Mouse (Mus musculus): ENCODE data around the gene Dnah14. TPM values are rescaled to one million over a fixed set of nuclear protein-coding genes. Genes with fewer than 3 reads are reported as not detected.

The Dnah14 gene
- polyA plus RNA-seq, 1 experiment from 2014 or later: 2.2 TPM

DNA sequence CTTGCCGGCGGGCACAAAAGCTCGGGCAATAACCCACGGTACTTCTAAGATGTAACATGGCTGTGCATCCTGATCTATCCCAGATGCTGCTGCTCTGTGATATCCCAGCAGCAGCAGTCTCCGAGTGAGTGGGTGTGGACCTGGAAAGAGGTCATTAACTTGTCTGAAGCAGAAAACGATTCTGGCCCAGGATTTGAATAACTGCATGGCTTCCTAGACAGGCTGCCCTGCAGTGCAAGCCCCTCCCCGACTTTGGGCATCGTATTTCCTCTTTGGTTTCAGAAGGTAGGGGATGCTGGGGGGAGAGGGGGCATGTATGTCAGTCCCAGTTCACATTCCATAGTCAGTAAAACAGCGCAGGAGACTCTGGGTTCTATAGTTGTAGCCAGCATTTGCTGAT, 6.9 kb upstream of the Dnah14 start:
- Histone ChIP-seq H3K4me3 (ENCODE audit: low read depth, low read length) (no peak overlapping the region), H3K27me3 (replicated peaks; ENCODE audit: control insufficient read depth, insufficient read depth, low read length) (no peaks in the 10 kb centered on the region), H3K4me2 (ENCODE audit: low read length) (no peak overlapping the region), H3K27ac (ENCODE audit: low read depth) (no peak overlapping the region), H3K4me1 (replicated peaks; ENCODE audit: control insufficient read depth, insufficient read depth, low read length) (no peaks in the 10 kb centered on the region), H3K9me3 (ENCODE audit: control insufficient read depth, low read length) (no peaks in the 10 kb centered on the region), H3K36me3 (ENCODE audit: control insufficient read depth, insufficient read depth, low read length) (no peaks in the 10 kb centered on the region), H3K9ac (ENCODE audit: low read length) (no peak overlapping the region)
- DNase-seq (ENCODE audit: low spot score): no peak
- no peak for ATAC-seq (replicated peaks; ENCODE audit: low FRiP score, low TSS enrichment, low read depth)
- 51% methylated on average over 9 of the region's 9 CpGs for WGBS

DNA sequence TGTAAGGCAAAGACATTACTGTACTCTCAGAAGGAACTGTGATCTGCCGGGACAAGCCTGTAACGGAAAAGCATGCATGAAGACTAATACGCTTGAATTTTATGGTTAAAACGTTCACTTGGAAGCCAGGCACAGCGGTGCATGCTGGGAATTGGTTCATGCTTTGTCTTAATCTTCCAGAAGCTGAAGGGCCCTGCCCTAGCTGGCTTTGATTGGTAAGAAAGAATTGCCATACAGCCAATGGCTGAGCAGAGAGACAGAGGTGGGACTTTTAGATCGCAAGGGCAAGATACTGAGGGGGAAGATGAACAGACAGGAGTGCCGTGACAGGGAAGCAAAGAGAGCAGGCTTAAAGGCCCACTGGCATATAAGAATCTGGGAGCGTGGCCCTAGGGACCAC, 6.8 kb downstream of the Dnah14 start:
- no peaks in the 10 kb centered on the region for H3K4me1 ChIP-seq (replicated peaks; ENCODE audit: control insufficient read depth, insufficient read depth, low read length)
- no peak overlapping the region for H3K27ac ChIP-seq (ENCODE audit: low read depth)
- H3K9me3 ChIP-seq (ENCODE audit: control insufficient read depth, low read length): no peaks in the 10 kb centered on the region
- H3K9ac ChIP-seq (ENCODE audit: low read length): no peak overlapping the region
- H3K27me3 ChIP-seq (replicated peaks; ENCODE audit: control insufficient read depth, insufficient read depth, low read length): no peaks in the 10 kb centered on the region
- no peak for ATAC-seq (replicated peaks; ENCODE audit: low FRiP score, low TSS enrichment, low read depth)
- no peak overlapping the region for H3K4me2 ChIP-seq (ENCODE audit: low read length)
- no peak overlapping the region for H3K4me3 ChIP-seq (ENCODE audit: low read depth, low read length)
- no peaks in the 10 kb centered on the region for H3K36me3 ChIP-seq (ENCODE audit: control insufficient read depth, insufficient read depth, low read length)
- WGBS: 55% methylated on average over 8 of the region's 8 CpGs
- no peak for DNase-seq (ENCODE audit: low spot score)

DNA sequence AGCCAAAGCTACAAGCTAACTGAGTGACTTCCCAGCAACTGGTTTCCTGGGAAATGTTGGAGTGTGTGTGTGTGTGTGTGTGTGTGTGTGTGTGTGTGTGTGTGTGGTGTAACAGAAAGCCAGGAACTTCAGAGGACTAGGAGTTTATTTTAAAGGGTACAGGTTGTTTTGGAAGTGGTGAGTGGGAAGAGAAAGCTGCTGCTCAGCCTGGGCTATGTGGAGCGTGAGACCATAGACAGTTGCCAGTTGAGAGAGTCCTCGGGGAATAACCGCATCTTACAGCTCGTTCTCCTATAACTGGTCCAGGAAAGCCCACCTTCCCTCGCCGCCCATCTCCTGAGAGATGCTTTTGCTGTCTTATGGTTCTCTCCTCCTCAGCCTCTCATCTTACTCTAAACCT, 12.8 kb downstream of the Dnah14 start:
- H3K4me2 ChIP-seq (ENCODE audit: low read length): no peak overlapping the region
- no peak overlapping the region for H3K4me3 ChIP-seq (ENCODE audit: low read depth, low read length)
- no peak overlapping the region for H3K9ac ChIP-seq (ENCODE audit: low read length)
- H3K4me1 ChIP-seq (replicated peaks; ENCODE audit: control insufficient read depth, insufficient read depth, low read length): no peaks in the 10 kb centered on the region
- DNase-seq (ENCODE audit: low spot score) (no peak), ATAC-seq (replicated peaks; ENCODE audit: low FRiP score, low TSS enrichment, low read depth) (no peak)
- H3K27me3 ChIP-seq (replicated peaks; ENCODE audit: control insufficient read depth, insufficient read depth, low read length): no peaks in the 10 kb centered on the region
- 85% methylated on average over 6 of the region's 6 CpGs for WGBS
- no peaks in the 10 kb centered on the region for H3K36me3 ChIP-seq (ENCODE audit: control insufficient read depth, insufficient read depth, low read length)
- no peak overlapping the region for H3K27ac ChIP-seq (ENCODE audit: low read depth)
- no peaks in the 10 kb centered on the region for H3K9me3 ChIP-seq (ENCODE audit: control insufficient read depth, low read length)

DNA sequence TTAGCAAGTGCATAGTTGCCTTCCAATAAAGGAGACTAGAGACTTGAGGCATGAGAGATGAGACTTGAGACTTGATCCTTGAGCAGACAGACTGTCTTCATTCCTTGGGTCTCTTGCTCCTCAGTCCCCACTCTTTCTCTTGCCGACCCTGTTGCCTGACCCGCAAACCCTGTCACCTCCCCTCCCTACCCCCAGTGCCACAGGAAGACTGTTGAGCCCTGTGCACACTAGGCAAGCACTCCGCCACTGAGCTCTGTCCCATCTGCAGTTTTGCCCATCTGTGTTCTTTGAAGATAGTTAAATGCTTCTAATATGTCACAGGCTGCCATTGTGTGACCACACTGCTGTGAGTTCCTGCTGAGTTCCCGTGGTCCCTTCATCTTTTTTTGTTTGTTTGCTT, 23.0 kb downstream of the Dnah14 start:
- no peak overlapping the region for H3K9ac ChIP-seq (ENCODE audit: low read length)
- no peaks in the 10 kb centered on the region for H3K36me3 ChIP-seq (ENCODE audit: control insufficient read depth, insufficient read depth, low read length)
- no peak overlapping the region for H3K4me3 ChIP-seq (ENCODE audit: low read depth, low read length)
- ATAC-seq (replicated peaks; ENCODE audit: low FRiP score, low TSS enrichment, low read depth) (no peak), DNase-seq (ENCODE audit: low spot score) (no peak)
- 63% methylated on average over 4 of the region's 4 CpGs for WGBS
- H3K9me3 ChIP-seq (ENCODE audit: control insufficient read depth, low read length): no peaks in the 10 kb centered on the region
- H3K27me3 ChIP-seq (replicated peaks; ENCODE audit: control insufficient read depth, insufficient read depth, low read length): no peaks in the 10 kb centered on the region
- no peak overlapping the region for H3K4me2 ChIP-seq (ENCODE audit: low read length)
- no peak overlapping the region for H3K27ac ChIP-seq (ENCODE audit: low read depth)
- no peaks in the 10 kb centered on the region for H3K4me1 ChIP-seq (replicated peaks; ENCODE audit: control insufficient read depth, insufficient read depth, low read length)

DNA sequence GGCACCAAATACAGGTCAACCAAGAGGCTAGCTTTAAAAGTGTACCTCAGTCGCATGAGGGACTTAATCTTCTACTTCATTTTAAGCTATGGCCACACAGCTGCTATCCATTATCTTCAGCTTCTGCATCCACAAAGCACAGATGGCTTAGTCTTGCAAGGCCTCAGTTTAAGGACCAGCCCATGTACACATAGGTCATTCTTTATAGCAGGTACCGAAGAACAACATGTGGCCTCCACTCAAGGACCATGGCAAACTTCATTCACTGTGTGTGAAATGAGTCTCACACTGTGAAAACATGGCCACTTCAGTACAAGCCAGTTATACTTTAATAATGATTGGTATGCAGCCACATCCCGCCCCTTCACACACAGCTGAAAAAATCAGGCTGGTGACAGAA, 34.8 kb downstream of the Dnah14 start:
- Histone ChIP-seq H3K4me2 (ENCODE audit: low read length) (no peak overlapping the region), H3K4me3 (ENCODE audit: low read depth, low read length) (no peak overlapping the region), H3K9ac (ENCODE audit: low read length) (no peak overlapping the region), H3K36me3 (ENCODE audit: control insufficient read depth, insufficient read depth, low read length) (no peaks in the 10 kb centered on the region), H3K4me1 (replicated peaks; ENCODE audit: control insufficient read depth, insufficient read depth, low read length) (no peaks in the 10 kb centered on the region), H3K27ac (ENCODE audit: low read depth) (no peak overlapping the region), H3K9me3 (ENCODE audit: control insufficient read depth, low read length) (no peaks in the 10 kb centered on the region), H3K27me3 (replicated peaks; ENCODE audit: control insufficient read depth, insufficient read depth, low read length) (no peaks in the 10 kb centered on the region)
- ATAC-seq (replicated peaks; ENCODE audit: low FRiP score, low TSS enrichment, low read depth) (no peak), DNase-seq (ENCODE audit: low spot score) (no peak)
- 75% methylated on average over 3 of the region's 3 CpGs for WGBS

DNA sequence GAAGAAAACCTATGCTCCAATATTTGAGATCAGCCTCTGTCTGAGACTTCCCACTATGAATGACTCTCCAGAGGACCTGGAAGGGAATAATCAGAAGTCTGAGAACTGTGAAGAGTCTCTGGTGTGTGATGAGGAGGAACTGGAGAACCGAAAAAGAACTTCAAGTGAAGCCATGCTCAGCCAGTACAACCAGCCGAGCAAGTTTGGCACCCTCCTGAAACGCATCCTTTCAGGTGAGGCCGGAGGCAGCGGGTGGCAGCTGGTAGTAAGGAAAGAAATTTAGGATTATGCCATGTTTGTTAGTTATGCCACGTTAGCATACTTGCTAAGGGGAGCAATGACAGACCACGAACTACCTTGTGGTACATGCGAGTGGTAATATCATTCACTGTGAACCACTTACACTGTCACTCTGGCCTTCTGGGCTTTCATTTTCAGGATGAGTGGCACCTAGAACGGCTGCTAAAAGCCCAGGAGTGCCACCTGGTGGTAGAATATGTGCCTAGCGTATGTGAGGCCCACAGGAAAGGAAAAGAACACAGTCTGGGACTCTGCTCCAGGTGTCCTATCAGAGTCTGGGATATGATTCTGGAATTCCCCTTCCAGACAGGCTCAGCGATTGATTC, 39.6 kb downstream of the Dnah14 start:
- DNase-seq (ENCODE audit: low spot score): peak; percentile 77
- Histone ChIP-seq H3K4me2 (ENCODE audit: low read length) (no peak overlapping the region), H3K9ac (ENCODE audit: low read length) (no peak overlapping the region), H3K4me1 (replicated peaks; ENCODE audit: control insufficient read depth, insufficient read depth, low read length) (no peaks in the 10 kb centered on the region), H3K27me3 (replicated peaks; ENCODE audit: control insufficient read depth, insufficient read depth, low read length) (no peaks in the 10 kb centered on the region), H3K27ac (ENCODE audit: low read depth) (no peak overlapping the region), H3K4me3 (ENCODE audit: low read depth, low read length) (no peak overlapping the region), H3K9me3 (ENCODE audit: control insufficient read depth, low read length) (no peaks in the 10 kb centered on the region), H3K36me3 (ENCODE audit: control insufficient read depth, insufficient read depth, low read length) (no peaks in the 10 kb centered on the region)
- WGBS: 44% methylated on average over 11 of the region's 11 CpGs
- ATAC-seq (replicated peaks; ENCODE audit: low FRiP score, low TSS enrichment, low read depth): no peak

DNA sequence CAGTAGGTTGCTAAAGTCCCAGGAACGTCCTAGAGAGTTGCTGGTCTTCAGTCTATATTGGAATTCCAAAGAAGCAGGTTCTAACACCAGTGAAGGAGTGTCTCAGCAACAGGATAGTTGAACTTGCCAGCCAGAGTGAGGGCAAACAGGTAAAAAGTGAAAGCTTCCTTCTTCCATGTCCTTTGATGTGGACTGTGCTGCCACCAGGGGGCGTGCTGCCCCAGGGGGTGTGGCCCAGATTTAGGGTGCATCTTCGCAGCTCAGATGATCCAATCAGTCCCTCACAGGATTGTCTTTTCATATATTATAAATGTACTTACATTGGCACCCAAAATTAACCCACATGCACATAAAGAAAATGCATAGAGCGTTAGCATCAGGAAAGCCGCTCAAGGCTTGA, 41.0 kb downstream of the Dnah14 start:
- 57% methylated on average over 5 of the region's 5 CpGs for WGBS

DNA sequence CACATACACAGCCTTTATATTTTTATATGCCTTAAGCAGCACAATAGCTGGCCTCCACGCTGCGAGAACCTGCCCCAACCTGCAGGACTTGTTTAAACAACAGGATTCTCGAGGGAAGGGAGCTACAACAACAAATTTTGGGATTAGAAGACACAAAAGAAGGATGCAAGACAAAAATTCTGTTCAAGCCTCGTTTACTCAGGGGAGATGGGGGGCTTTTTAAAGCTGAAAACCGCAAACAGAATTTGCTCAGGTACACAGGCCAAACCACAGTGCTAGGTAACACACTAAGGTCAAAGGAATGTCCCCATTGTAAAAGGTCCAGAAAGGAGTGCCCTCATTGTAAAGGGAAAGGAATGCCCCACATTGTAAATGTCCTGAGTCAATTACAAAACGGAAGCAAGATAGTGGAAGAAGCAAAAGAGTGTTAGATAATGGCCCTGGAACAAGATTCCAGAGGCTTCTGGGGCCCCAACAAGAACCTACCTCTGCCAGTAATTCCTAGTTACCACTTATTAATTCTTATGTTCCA, 46.9 kb downstream of the Dnah14 start:
- Histone ChIP-seq H3K9me3 (ENCODE audit: control insufficient read depth, low read length) (no peaks in the 10 kb centered on the region), H3K4me1 (replicated peaks; ENCODE audit: control insufficient read depth, insufficient read depth, low read length) (no peaks in the 10 kb centered on the region), H3K9ac (ENCODE audit: low read length) (no peak overlapping the region), H3K27me3 (replicated peaks; ENCODE audit: control insufficient read depth, insufficient read depth, low read length) (no peaks in the 10 kb centered on the region), H3K4me2 (ENCODE audit: low read length) (no peak overlapping the region), H3K27ac (ENCODE audit: low read depth) (no peak overlapping the region), H3K4me3 (ENCODE audit: low read depth, low read length) (no peak overlapping the region), H3K36me3 (ENCODE audit: control insufficient read depth, insufficient read depth, low read length) (no peaks in the 10 kb centered on the region)
- ATAC-seq (replicated peaks; ENCODE audit: low FRiP score, low TSS enrichment, low read depth) (no peak), DNase-seq (ENCODE audit: low spot score) (peak; percentile 54)
- WGBS: 54% methylated on average over 6 of the region's 6 CpGs

More for the DNA sequence above, 41.0 kb downstream of the Dnah14 start:
- no peaks in the 10 kb centered on the region for H3K4me1 ChIP-seq (replicated peaks; ENCODE audit: control insufficient read depth, insufficient read depth, low read length)
- no peak overlapping the region for H3K27ac ChIP-seq (ENCODE audit: low read depth)
- no peaks in the 10 kb centered on the region for H3K9me3 ChIP-seq (ENCODE audit: control insufficient read depth, low read length)
- no peaks in the 10 kb centered on the region for H3K27me3 ChIP-seq (replicated peaks; ENCODE audit: control insufficient read depth, insufficient read depth, low read length)
- ATAC-seq (replicated peaks; ENCODE audit: low FRiP score, low TSS enrichment, low read depth): no peak
- no peak overlapping the region for H3K4me3 ChIP-seq (ENCODE audit: low read depth, low read length)
- no peak overlapping the region for H3K9ac ChIP-seq (ENCODE audit: low read length)
- peak; percentile 54 for DNase-seq (ENCODE audit: low spot score)
- no peaks in the 10 kb centered on the region for H3K36me3 ChIP-seq (ENCODE audit: control insufficient read depth, insufficient read depth, low read length)
- no peak overlapping the region for H3K4me2 ChIP-seq (ENCODE audit: low read length)

DNA sequence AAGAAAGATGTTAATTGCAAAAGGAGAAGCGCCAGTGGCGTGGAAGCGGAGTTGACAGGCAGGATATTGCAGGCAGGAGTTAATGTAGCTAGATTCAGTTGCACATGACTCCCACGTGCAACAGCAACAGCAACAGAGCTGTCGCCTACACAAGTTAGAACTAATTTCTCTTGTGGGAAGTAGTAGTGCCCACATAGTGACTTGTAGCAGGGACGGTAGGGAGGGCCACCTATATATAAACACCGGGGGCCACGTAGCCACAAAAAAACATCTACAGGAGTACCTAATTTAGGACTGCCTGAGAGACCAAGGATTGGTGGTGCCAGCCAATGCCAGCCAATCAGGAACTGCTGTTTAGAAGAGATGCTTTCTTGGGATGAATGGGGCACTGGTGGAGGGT, 48.5 kb downstream of the Dnah14 start:
- Histone ChIP-seq H3K4me2 (ENCODE audit: low read length) (no peak overlapping the region), H3K4me3 (ENCODE audit: low read depth, low read length) (no peak overlapping the region), H3K27ac (ENCODE audit: low read depth) (no peak overlapping the region), H3K4me1 (replicated peaks; ENCODE audit: control insufficient read depth, insufficient read depth, low read length) (no peaks in the 10 kb centered on the region), H3K9me3 (ENCODE audit: control insufficient read depth, low read length) (no peaks in the 10 kb centered on the region), H3K27me3 (replicated peaks; ENCODE audit: control insufficient read depth, insufficient read depth, low read length) (no peaks in the 10 kb centered on the region), H3K36me3 (ENCODE audit: control insufficient read depth, insufficient read depth, low read length) (no peaks in the 10 kb centered on the region), H3K9ac (ENCODE audit: low read length) (no peak overlapping the region)
- WGBS: 85% methylated on average over 8 of the region's 8 CpGs
- no peak for DNase-seq (ENCODE audit: low spot score)
- no peak for ATAC-seq (replicated peaks; ENCODE audit: low FRiP score, low TSS enrichment, low read depth)

Measured in intestine, embryonic 14.5 days (tissue).